Mouse (Mus musculus) hindbrain, embryonic 10.5 days (tissue): ENCODE measurements at regions not wholly inside any gene's neighbourhood (a gene's known extent, or its start where the extent isn't known, plus 50 kb on each side); places are given as distances from the start of the nearest gene placed in this dataset.

Source experiments
- DNase-seq: peaks from one replicate; pipeline ENCODE4 v3.0.0-alpha.2; 2017; ENCODE audit warnings: low spot score
- H3K27ac ChIP-seq: fragments of 300-500 bp; sonication (generic); 2 replicates; pipeline ENCODE4 v1.5.1; 2016; ENCODE audit warnings: mild to moderate bottlenecking, moderate library complexity
- H3K27me3 ChIP-seq: fragments of 300-500 bp; sonication (generic); 2 replicates; pipeline ENCODE4 v1.6.1; 2016; ENCODE audit warnings: mild to moderate bottlenecking; ENCODE audit not compliant: poor library complexity, insufficient read depth, severe bottlenecking
- H3K36me3 ChIP-seq: fragments of 300-500 bp; sonication (generic); 2 replicates; pipeline ENCODE4 v1.6.1; 2016; ENCODE audit warnings: mild to moderate bottlenecking, moderate library complexity
- H3K4me1 ChIP-seq: fragments of 300-500 bp; sonication (generic); replicated peaks from 2 replicates; pipeline ENCODE4 v1.6.1; 2016; ENCODE audit warnings: mild to moderate bottlenecking
- H3K4me3 ChIP-seq: fragments of 300-500 bp; sonication (generic); 2 replicates; pipeline ENCODE4 v1.5.1; 2016; ENCODE audit warnings: mild to moderate bottlenecking, moderate library complexity
- H3K9me3 ChIP-seq: fragments of 300-500 bp; sonication (generic); 2 replicates; pipeline ENCODE4 v1.6.1; 2016; ENCODE audit warnings: mild to moderate bottlenecking, moderate library complexity
- WGBS: fragments of 180-500 bp; shearing (Covaris S2); methylation state at CpG from one replicate; pipeline ENCODE4 v1.1.7; 2016; 5-methylcytosine and 5-hydroxymethylcytosine counted together

DNA sequence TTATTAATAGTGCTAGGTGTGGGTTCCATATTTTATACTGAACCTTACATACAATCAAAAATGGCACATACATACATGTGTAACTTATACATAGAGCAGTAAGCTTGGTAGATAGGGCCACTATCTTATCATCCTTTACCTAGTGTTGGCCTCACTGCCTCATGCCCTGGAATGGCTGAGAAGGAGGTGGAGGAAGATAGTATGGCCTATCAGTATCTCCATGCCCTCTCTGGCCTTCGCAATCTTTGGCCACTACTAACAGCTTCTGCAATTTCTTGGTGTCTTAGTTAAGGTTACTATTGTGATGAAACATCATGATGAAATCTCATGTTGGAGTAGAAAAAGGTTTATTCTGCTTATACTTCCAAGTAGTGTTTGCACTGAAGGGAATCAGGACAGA is 265.4 kb upstream of the Meox2 start:
- WGBS: 96% methylated on average over 1 of the region's 1 CpGs
- no peaks in the 10 kb centered on the region for H3K9me3 ChIP-seq
- no peaks in the 10 kb centered on the region for H3K36me3 ChIP-seq
- no peak overlapping the region for H3K27ac ChIP-seq
- H3K4me1 ChIP-seq: no peaks in the 10 kb centered on the region
- no peak overlapping the region for H3K4me3 ChIP-seq
- H3K27me3 ChIP-seq: no peaks in the 10 kb centered on the region
- no peak for DNase-seq

DNA sequence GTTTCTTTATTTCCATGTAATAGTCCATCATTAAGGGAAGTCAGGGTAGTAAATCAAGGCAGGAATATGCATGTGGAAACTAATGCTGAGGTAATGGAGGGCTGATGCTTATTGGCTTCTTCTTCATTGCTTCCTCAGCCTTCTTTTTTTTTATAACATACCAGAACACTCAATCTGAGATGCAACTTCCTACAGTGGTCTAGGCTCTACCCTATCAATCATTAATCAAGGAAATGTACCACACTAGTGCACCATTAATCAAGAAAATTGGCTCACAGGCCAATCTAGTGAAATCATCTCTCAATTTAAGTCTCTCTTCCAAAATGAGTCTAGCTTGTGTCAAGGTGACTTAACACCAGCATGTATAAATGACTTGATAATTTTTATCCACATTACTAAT is 263.2 kb upstream of the Meox2 start:
- Histone ChIP-seq H3K36me3 (no peaks in the 10 kb centered on the region), H3K4me3 (no peak overlapping the region), H3K9me3 (no peaks in the 10 kb centered on the region), H3K27ac (no peak overlapping the region), H3K27me3 (no peaks in the 10 kb centered on the region), H3K4me1 (no peaks in the 10 kb centered on the region)
- no peak for DNase-seq

GRCm38 (mm10) chr12:36849086-36849485 is 259.3 kb upstream of the Meox2 start:
- WGBS: 88% methylated on average over 2 of the region's 2 CpGs
- Histone ChIP-seq H3K9me3 (no peaks in the 10 kb centered on the region), H3K36me3 (no peaks in the 10 kb centered on the region), H3K4me1 (no peaks in the 10 kb centered on the region), H3K27ac (no peak overlapping the region), H3K4me3 (no peak overlapping the region), H3K27me3 (no peaks in the 10 kb centered on the region)
- no peak for DNase-seq

GRCm38 (mm10) chr12:36863113-36863512 is 245.2 kb upstream of the Meox2 start:
- Histone ChIP-seq H3K9me3 (no peaks in the 10 kb centered on the region), H3K27ac (no peak overlapping the region), H3K27me3 (no peaks in the 10 kb centered on the region), H3K4me3 (no peak overlapping the region), H3K4me1 (no peaks in the 10 kb centered on the region), H3K36me3 (no peaks in the 10 kb centered on the region)
- DNase-seq: no peak
- 81% methylated on average over 7 of the region's 7 CpGs for WGBS

DNA sequence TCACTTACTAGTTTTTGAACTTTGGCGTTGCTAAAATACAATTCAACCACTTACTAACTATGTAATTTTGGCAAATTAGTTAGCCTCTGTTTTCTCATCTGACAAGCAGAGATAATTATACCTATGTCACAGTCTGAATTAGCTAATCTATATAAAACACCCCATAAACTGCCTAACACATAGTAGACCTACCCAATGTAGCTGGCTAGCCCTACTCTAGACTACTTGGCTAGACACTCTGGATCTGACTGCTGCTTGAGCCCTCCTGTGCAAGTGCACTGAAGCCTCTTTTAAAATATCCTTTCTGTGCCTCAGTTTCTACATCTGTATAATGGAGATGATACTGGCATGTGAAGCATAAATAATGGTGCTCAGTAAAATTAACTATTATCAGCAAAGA is 227.6 kb upstream of the Meox2 start:
- no peaks in the 10 kb centered on the region for H3K36me3 ChIP-seq
- no peaks in the 10 kb centered on the region for H3K27me3 ChIP-seq
- no peaks in the 10 kb centered on the region for H3K9me3 ChIP-seq
- DNase-seq: no peak
- no peak overlapping the region for H3K4me3 ChIP-seq
- H3K4me1 ChIP-seq: no peaks in the 10 kb centered on the region
- WGBS: 91% methylated on average over 1 of the region's 1 CpGs
- no peak overlapping the region for H3K27ac ChIP-seq

DNA sequence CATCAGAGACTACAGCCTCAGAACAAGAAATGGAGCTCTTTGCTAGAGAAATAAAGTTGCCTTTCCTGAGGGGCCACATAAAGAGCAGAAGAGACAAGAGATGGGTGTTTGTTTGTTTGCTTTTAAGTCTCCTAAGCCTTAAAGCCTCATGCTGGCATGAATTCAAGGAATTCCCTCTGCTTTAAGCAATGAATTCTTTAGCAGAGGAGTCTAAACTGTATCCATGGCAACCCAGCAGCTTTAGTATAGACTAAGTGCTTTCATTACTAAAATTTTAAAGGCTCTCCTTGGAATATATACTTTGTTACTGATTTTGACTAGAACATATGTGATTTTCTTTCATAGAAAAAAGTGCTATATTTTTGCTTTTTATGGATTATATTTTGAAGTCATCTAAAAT is 195.0 kb upstream of the Meox2 start:
- DNase-seq: no peak
- no peak overlapping the region for H3K27ac ChIP-seq
- H3K9me3 ChIP-seq: no peaks in the 10 kb centered on the region
- H3K4me1 ChIP-seq: peaks cover 14% of the 10 kb centered on the region; the same call in 1 of the 2 replicates
- H3K27me3 ChIP-seq: no peaks in the 10 kb centered on the region
- no peaks in the 10 kb centered on the region for H3K36me3 ChIP-seq
- H3K4me3 ChIP-seq: no peak overlapping the region

- Histone ChIP-seq H3K27ac (no peak overlapping the region), H3K9me3 (no peaks in the 10 kb centered on the region), H3K27me3 (no peaks in the 10 kb centered on the region), H3K36me3 (no peaks in the 10 kb centered on the region), H3K4me1 (peaks cover 23% of the 10 kb centered on the region; the same call in 1 of the 2 replicates), H3K4me3 (no peak overlapping the region)
- no peak for DNase-seq
- 44% methylated on average over 1 of the region's 1 CpGs for whole genome bisulfite sequencing
Observed at GRCm38 (mm10) chr12:36917576-36918106, 190.7 kb upstream of the Meox2 start.

- no peak overlapping the region for H3K4me3 ChIP-seq
- no peaks in the 10 kb centered on the region for H3K27me3 ChIP-seq
- H3K4me1 ChIP-seq: peaks cover 20% of the 10 kb centered on the region; the same call in 1 of the 2 replicates
- H3K9me3 ChIP-seq: no peaks in the 10 kb centered on the region
- no peaks in the 10 kb centered on the region for H3K36me3 ChIP-seq
- peak; percentile 18 for DNase-seq
- 47% methylated on average over 5 of the region's 5 CpGs for WGBS
- H3K27ac ChIP-seq: peak overlapping the region; percentile 71
Observed at GRCm38 (mm10) chr12:36918294-36918876, 190.0 kb upstream of the Meox2 start.

DNA sequence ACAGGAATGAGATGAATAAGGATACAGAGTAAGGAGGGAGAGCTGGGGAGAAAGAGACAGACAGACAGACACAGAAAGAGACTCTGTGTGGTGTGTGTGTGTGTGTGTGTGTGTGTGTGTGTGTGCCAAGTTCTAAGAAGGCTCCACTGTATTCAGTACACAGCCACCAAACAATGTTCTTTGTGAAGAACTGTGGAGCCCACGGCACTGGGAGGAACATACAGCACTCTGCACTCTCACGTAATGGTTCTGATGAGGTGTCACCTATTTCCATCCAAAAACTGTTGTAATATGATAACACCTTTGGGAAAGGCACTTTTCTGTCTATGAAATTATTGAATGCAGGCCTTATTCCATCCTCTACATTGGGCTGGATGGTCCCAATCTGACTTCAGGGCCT is 184.8 kb upstream of the Meox2 start:
- H3K27me3 ChIP-seq: no peaks in the 10 kb centered on the region
- no peak overlapping the region for H3K4me3 ChIP-seq
- no peaks in the 10 kb centered on the region for H3K9me3 ChIP-seq
- H3K36me3 ChIP-seq: no peaks in the 10 kb centered on the region
- H3K4me1 ChIP-seq: peaks cover 8% of the 10 kb centered on the region; the same call in 1 of the 2 replicates
- H3K27ac ChIP-seq: no peak overlapping the region
- WGBS: 80% methylated on average over 2 of the region's 2 CpGs
- DNase-seq: no peak

DNA sequence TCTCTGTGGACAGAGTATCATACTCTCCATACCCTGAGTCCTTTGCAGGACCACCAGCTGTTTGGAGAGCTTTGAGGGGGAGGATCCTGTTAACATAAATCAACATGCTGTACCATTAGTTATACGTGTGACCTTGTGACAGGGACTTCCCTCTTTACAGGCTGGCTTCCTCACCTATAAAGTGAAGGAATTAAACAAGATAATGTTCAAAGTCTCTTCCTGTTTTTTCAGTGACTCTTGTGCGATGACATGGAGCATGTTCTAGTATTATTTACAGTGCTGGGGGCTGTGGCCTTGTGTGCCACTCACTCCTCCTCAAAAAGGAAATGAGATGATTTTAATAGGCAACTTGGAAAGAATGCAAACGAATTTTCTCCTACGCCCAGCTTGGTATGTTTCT is 182.1 kb upstream of the Meox2 start:
- Histone ChIP-seq H3K9me3 (no peaks in the 10 kb centered on the region), H3K27ac (no peak overlapping the region), H3K4me3 (no peak overlapping the region), H3K27me3 (no peaks in the 10 kb centered on the region), H3K36me3 (no peaks in the 10 kb centered on the region), H3K4me1 (no peaks in the 10 kb centered on the region)
- no peak for DNase-seq
- WGBS: 67% methylated on average over 4 of the region's 4 CpGs

DNA sequence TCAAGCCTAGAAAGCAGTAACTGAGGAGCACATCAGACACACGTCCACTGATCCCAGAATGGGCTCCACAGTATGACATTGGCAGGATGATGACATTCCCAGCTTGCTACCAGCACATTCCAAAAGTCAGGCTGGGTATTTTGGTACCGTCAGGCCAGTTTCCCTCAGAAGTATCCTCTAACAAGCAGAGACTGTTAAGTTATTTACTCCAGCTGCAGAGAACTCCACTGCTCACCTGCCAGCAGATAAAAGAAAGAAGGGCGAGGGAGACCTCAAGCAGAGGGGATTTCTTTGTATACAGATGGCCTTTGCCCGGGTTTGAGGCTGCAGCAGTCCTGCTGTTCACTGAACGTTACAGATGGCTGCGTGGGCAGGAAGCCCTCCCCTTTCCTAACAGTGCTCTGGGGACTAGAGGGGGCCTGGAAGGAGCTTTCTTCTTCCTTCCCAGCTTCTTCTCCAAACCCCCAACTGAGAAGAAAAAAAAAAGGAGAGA is 175.2 kb upstream of the Meox2 start:
- peaks cover 11% of the 10 kb centered on the region for H3K4me1 ChIP-seq
- no peaks in the 10 kb centered on the region for H3K27me3 ChIP-seq
- H3K4me3 ChIP-seq: no peak overlapping the region
- H3K27ac ChIP-seq: peak overlapping the region; percentile 46
- H3K9me3 ChIP-seq: no peaks in the 10 kb centered on the region
- 3% methylated on average over 6 of the region's 6 CpGs for WGBS
- DNase-seq: peak; percentile 47
- no peaks in the 10 kb centered on the region for H3K36me3 ChIP-seq

- Histone ChIP-seq H3K27me3 (no peaks in the 10 kb centered on the region), H3K27ac (no peak overlapping the region), H3K4me3 (no peak overlapping the region), H3K9me3 (no peaks in the 10 kb centered on the region), H3K4me1 (no peaks in the 10 kb centered on the region), H3K36me3 (no peaks in the 10 kb centered on the region)
- no peak for DNase-seq
- WGBS: 87% methylated on average over 1 of the region's 1 CpGs
Observed at GRCm38 (mm10) chr12:36943903-36944302, 164.4 kb upstream of the Meox2 start.

DNA sequence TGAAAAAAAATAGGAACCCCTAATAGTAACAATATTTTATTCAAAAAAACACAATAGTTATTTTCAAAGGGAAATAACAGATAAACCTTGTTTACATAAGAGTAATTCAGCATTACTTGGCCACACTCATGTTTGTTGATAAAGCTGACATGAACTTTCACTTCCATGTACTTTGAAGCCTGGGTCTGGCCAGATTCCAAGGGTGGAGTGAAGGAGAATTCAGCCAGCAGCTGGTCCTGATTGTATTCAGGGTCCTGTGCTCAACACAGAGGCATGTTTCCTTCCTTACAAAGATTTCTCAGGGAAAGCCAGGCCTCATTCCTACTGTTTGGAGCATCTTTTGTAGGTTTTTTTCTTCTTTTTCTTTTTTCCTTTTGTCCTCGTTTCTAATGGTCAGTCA is 162.4 kb upstream of the Meox2 start:
- no peak overlapping the region for H3K27ac ChIP-seq
- WGBS: 53% methylated on average over 1 of the region's 1 CpGs
- peak; percentile 7 for DNase-seq
- H3K4me3 ChIP-seq: no peak overlapping the region
- H3K27me3 ChIP-seq: no peaks in the 10 kb centered on the region
- no peaks in the 10 kb centered on the region for H3K4me1 ChIP-seq
- no peaks in the 10 kb centered on the region for H3K9me3 ChIP-seq
- H3K36me3 ChIP-seq: no peaks in the 10 kb centered on the region

DNA sequence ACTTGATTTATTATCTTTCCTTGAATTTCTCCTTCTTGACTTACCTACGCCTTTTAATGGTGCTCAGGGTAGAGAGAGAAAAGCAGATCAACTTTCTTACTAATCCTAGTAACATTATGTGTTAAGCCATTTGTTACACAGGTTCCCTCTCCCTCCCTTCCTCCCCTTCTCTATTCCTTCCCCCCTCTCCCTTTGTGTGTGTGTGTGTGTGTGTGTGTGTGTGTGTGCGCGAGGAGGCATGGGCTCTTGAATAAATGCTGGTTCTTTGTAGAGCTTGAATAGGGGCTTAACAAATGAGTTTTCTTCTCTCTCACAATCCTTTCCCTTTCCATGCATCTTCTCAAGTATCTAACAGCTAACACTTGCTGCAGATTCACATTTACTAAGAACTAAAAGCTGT is 160.4 kb upstream of the Meox2 start:
- H3K27me3 ChIP-seq: no peaks in the 10 kb centered on the region
- H3K27ac ChIP-seq: no peak overlapping the region
- no peak overlapping the region for H3K4me3 ChIP-seq
- H3K36me3 ChIP-seq: no peaks in the 10 kb centered on the region
- H3K4me1 ChIP-seq: no peaks in the 10 kb centered on the region
- H3K9me3 ChIP-seq: no peaks in the 10 kb centered on the region
- WGBS: 77% methylated on average over 3 of the region's 3 CpGs
- DNase-seq: no peak
